Mouse (Mus musculus): ENCODE measurements around the gene Osbpl6. TPM values are rescaled to one million over a fixed set of nuclear protein-coding genes. Genes with fewer than 3 reads are reported as not detected.

Osbpl6 gene
- total and polyA plus RNA-seq, 2 experiments from 2014 or later = 30.9 to 37.8 TPM

DNA sequence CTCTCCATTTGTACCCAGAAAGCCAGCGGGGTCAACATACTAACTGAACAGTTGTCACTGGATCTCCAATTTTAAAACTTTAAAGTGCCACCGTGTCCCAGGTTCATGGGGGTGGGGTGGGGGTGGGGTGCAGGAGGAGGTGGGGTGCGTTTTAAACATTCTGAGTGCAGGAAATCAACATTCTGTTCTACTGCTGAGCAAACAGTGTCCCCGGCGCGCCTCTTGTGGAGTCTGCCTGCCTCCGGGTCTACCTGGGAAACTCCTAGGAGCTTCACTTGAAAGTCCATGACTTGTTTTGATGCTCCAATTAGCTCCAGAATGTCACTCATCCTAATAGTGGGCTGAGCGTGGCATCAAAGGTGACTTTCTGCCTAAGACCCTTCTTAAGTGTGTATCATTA is 139.2 kb downstream of the Osbpl6 start:
- H3K36me3 ChIP-seq (ENCODE audit: insufficient read depth, low read length) = no peaks in the 10 kb centered on the region
- H3K4me1 ChIP-seq (ENCODE audit: insufficient read depth, low read length) = no peaks in the 10 kb centered on the region; the same call in 1 of the 2 replicates
- no peak overlapping the region for H3K4me3 ChIP-seq (ENCODE audit: low read length)
- no peak for TF ChIP-seq CTCF (IDR thresholded peaks at IDR 0.05; ENCODE audit: low read depth)
- H3K27ac ChIP-seq = no peak overlapping the region
- no peaks in the 10 kb centered on the region for H3K9me3 ChIP-seq (ENCODE audit: low read length)
- H3K9ac ChIP-seq (replicated peaks; ENCODE audit: low read length) = no peak overlapping the region
- DNase-seq (ENCODE audit: low spot score) (no peak), ATAC-seq (no peak)
- WGBS = 89% methylated on average over 8 of the region's 8 CpGs
- no peak overlapping the region for H3K4me2 ChIP-seq (ENCODE audit: low read depth, low read length)
- no peaks in the 10 kb centered on the region for H3K27me3 ChIP-seq (ENCODE audit: insufficient read depth, low read length)

DNA sequence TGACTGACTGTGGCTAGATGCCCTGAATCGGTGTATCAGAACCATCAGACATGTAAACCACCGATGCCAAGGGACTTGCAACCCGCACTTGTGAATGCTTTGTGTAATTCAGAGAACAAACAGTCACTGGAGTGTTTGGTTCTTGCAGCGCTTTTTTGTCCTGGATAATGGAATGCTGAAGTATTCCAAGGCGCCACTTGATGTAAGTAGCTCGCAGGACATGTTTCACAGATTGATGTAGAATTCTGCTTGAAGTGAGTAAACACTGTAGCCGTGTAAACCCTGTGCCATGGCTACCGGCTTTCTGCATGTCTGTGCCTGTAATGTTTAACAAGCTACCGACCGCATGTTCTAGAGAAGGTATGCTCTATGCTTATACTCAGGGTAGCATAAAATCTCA is 141.9 kb downstream of the Osbpl6 start:
- H3K4me1 ChIP-seq (ENCODE audit: insufficient read depth, low read length) = no peaks in the 10 kb centered on the region
- WGBS = 87% methylated on average over 10 of the region's 10 CpGs
- TF ChIP-seq CTCF (IDR thresholded peaks at IDR 0.05; ENCODE audit: low read depth) = no peak
- H3K27ac ChIP-seq = no peak overlapping the region
- no peaks in the 10 kb centered on the region for H3K27me3 ChIP-seq (ENCODE audit: insufficient read depth, low read length)
- DNase-seq (ENCODE audit: low spot score) (no peak), ATAC-seq (no peak)
- peaks cover 8% of the 10 kb centered on the region for H3K36me3 ChIP-seq (ENCODE audit: insufficient read depth, low read length)
- no peak overlapping the region for H3K9ac ChIP-seq (replicated peaks; ENCODE audit: low read length)
- H3K4me2 ChIP-seq (ENCODE audit: low read depth, low read length) = no peak overlapping the region
- no peaks in the 10 kb centered on the region for H3K9me3 ChIP-seq (ENCODE audit: low read length)
- H3K4me3 ChIP-seq (ENCODE audit: low read length) = no peak overlapping the region

DNA sequence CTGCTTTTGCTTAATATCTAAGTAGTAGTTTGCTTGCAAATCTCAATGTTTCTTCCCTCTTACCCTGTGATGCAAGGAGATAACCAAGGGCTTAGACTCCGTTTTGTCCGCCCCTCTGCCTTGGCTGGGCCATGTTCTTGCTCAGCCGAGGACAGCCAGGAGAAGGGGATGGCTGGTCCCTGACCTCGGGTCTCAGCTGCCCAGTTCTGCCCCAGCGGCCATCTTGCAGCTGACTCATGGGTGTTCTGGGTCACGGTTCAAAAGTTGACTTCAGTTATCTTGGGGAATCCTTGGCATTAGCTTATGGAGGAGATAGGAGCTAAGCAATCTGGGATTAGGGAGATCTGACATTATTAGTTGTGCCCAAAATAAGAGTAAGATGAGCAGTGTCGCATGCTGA is 142.5 kb downstream of the Osbpl6 start:
- no peak overlapping the region for H3K27ac ChIP-seq
- DNase-seq (ENCODE audit: low spot score) = no peak
- ATAC-seq = no peak
- H3K4me3 ChIP-seq (ENCODE audit: low read length) = no peak overlapping the region
- peaks cover 8% of the 10 kb centered on the region for H3K36me3 ChIP-seq (ENCODE audit: insufficient read depth, low read length)
- H3K27me3 ChIP-seq (ENCODE audit: insufficient read depth, low read length) = no peaks in the 10 kb centered on the region
- H3K4me1 ChIP-seq (ENCODE audit: insufficient read depth, low read length) = no peaks in the 10 kb centered on the region
- no peak overlapping the region for H3K9ac ChIP-seq (replicated peaks; ENCODE audit: low read length)
- no peaks in the 10 kb centered on the region for H3K9me3 ChIP-seq (ENCODE audit: low read length)
- H3K4me2 ChIP-seq (ENCODE audit: low read depth, low read length) = no peak overlapping the region
- 87% methylated on average over 7 of the region's 7 CpGs for WGBS
- TF ChIP-seq CTCF (IDR thresholded peaks at IDR 0.05; ENCODE audit: low read depth) = no peak

DNA sequence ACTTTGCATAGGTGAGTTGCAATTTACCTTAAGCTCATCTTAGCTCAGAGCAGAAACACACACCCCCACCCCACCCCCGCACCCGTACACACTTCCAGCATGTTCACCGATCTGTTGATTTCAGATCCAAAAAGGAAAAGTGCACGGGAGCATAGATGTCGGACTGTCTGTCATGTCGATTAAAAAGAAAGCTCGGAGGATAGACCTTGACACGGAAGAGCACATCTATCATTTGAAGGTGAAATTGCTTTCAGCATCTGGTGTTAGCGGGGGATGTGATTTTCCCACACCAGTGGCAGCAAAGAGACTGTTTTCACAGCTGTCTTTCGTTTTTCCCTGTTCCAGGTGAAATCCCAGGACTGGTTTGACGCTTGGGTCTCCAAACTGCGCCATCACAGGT is 143.0 kb downstream of the Osbpl6 start:
- H3K27me3 ChIP-seq (ENCODE audit: insufficient read depth, low read length) = no peaks in the 10 kb centered on the region
- no peak overlapping the region for H3K27ac ChIP-seq
- H3K36me3 ChIP-seq (ENCODE audit: insufficient read depth, low read length) = peaks cover 8% of the 10 kb centered on the region
- H3K4me1 ChIP-seq (ENCODE audit: insufficient read depth, low read length) = no peaks in the 10 kb centered on the region
- TF ChIP-seq CTCF (IDR thresholded peaks at IDR 0.05; ENCODE audit: low read depth) = no peak
- H3K4me3 ChIP-seq (ENCODE audit: low read length) = no peak overlapping the region
- ATAC-seq (no peak), DNase-seq (ENCODE audit: low spot score) (no peak)
- no peaks in the 10 kb centered on the region for H3K9me3 ChIP-seq (ENCODE audit: low read length)
- WGBS = 83% methylated on average over 12 of the region's 12 CpGs
- no peak overlapping the region for H3K4me2 ChIP-seq (ENCODE audit: low read depth, low read length)
- H3K9ac ChIP-seq (replicated peaks; ENCODE audit: low read length) = no peak overlapping the region

DNA sequence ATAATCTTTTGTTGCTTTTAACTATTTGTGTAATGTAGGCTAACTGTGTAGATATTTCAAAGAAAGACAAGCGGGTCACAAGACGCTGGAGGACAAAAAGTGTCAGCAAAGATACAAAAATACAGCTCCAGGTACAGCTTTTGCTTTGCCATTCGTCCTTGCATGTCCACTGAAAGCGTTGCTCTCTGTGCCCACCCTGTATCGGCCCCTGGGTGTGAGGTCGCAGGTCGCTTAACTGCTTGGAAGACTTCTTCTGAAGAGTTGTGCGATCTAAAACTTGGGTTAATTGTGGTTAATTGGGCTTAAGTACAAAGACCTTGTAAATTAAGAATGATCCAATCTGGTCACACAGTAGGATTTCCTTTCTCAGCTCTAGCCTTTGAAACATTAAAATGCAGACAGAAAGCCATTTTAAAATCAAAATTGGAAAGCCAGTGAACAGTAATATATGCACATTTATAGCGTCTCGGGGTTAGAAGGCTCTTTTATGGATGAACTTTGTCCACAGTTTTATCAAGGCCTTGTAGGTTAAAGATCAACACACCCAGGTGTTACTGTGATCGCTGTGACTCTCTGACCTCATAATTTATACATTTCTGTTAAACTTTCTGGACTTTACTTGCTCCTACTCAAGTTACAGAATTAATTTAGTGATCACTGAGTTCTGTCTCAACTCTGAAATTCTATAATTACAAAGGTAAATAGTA is 149.7 kb downstream of the Osbpl6 start:
- WGBS = 85% methylated on average over 11 of the region's 11 CpGs
- no peak for TF ChIP-seq CTCF (IDR thresholded peaks at IDR 0.05; ENCODE audit: low read depth)
- no peak overlapping the region for H3K27ac ChIP-seq
- no peak overlapping the region for H3K9ac ChIP-seq (replicated peaks; ENCODE audit: low read length)
- ATAC-seq (no peak), DNase-seq (ENCODE audit: low spot score) (no peak)
- H3K9me3 ChIP-seq (ENCODE audit: low read length) = no peaks in the 10 kb centered on the region
- no peak overlapping the region for H3K4me2 ChIP-seq (ENCODE audit: low read depth, low read length)
- H3K27me3 ChIP-seq (ENCODE audit: insufficient read depth, low read length) = no peaks in the 10 kb centered on the region
- H3K36me3 ChIP-seq (ENCODE audit: insufficient read depth, low read length) = peaks cover 13% of the 10 kb centered on the region
- no peaks in the 10 kb centered on the region for H3K4me1 ChIP-seq (ENCODE audit: insufficient read depth, low read length)
- H3K4me3 ChIP-seq (ENCODE audit: low read length) = no peak overlapping the region

DNA sequence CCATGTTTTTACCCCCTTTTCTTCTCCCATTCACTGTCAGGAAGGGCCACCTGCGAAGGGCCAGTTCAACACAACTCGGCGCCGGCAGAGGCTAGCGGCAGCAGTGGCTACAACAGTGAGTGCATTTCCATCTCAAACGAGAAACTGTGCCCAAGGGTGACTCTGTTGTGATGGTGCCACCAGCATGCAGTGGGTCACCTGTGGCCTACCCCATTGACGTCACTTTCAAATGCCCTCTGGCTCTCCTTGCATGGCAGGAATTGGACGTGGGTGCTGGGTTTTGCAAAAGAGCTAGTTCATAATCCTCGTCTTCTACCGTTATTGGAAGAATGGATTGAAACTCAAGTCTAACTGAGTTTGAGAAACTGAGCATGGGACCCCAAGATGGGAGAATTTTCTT is 153.8 kb downstream of the Osbpl6 start:
- WGBS = 89% methylated on average over 10 of the region's 10 CpGs
- Histone ChIP-seq H3K27me3 (ENCODE audit: insufficient read depth, low read length) (no peaks in the 10 kb centered on the region), H3K9me3 (ENCODE audit: low read length) (no peaks in the 10 kb centered on the region), H3K9ac (replicated peaks; ENCODE audit: low read length) (no peak overlapping the region), H3K36me3 (ENCODE audit: insufficient read depth, low read length) (0 out of 2 replicates have a peak, but pooled peaks cover 2% of the 10 kb centered on the region), H3K27ac (no peak overlapping the region), H3K4me3 (ENCODE audit: low read length) (no peak overlapping the region), H3K4me2 (ENCODE audit: low read depth, low read length) (no peak overlapping the region), H3K4me1 (ENCODE audit: insufficient read depth, low read length) (no peaks in the 10 kb centered on the region)
- TF ChIP-seq CTCF (IDR thresholded peaks at IDR 0.05; ENCODE audit: low read depth) = no peak
- DNase-seq (ENCODE audit: low spot score) = no peak
- ATAC-seq = no peak

DNA sequence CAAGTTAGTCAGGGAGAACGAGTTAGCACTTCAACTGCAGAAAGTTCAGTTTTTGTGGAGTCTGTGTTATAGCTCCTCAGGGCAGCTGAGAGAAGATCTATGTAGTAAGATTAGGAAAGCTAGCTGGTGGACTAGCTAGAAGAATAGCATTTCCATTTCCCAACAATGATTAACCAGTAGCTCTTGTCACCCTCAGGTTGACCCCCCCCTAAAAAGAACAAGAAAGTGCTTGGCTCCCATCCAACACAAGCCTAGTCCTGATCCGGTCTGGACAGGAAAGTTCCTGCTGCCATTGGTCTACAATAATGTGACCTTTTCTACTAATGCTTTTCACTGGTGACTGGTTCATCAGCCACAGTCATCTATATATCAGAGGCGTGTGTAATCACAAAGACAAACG is 157.6 kb downstream of the Osbpl6 start:
- no peak overlapping the region for H3K9ac ChIP-seq (replicated peaks; ENCODE audit: low read length)
- H3K4me3 ChIP-seq (ENCODE audit: low read length) = no peak overlapping the region
- no peak overlapping the region for H3K27ac ChIP-seq
- ATAC-seq (no peak), DNase-seq (ENCODE audit: low spot score) (no peak)
- H3K36me3 ChIP-seq (ENCODE audit: insufficient read depth, low read length) = no peaks in the 10 kb centered on the region
- H3K27me3 ChIP-seq (ENCODE audit: insufficient read depth, low read length) = no peaks in the 10 kb centered on the region
- no peaks in the 10 kb centered on the region for H3K9me3 ChIP-seq (ENCODE audit: low read length)
- TF ChIP-seq CTCF (IDR thresholded peaks at IDR 0.05; ENCODE audit: low read depth) = no peak
- H3K4me1 ChIP-seq (ENCODE audit: insufficient read depth, low read length) = no peaks in the 10 kb centered on the region
- WGBS = 72% methylated on average over 4 of the region's 4 CpGs
- H3K4me2 ChIP-seq (ENCODE audit: low read depth, low read length) = no peak overlapping the region
